Mouse (Mus musculus): ENCODE data around the gene Gm13030.

DNA sequence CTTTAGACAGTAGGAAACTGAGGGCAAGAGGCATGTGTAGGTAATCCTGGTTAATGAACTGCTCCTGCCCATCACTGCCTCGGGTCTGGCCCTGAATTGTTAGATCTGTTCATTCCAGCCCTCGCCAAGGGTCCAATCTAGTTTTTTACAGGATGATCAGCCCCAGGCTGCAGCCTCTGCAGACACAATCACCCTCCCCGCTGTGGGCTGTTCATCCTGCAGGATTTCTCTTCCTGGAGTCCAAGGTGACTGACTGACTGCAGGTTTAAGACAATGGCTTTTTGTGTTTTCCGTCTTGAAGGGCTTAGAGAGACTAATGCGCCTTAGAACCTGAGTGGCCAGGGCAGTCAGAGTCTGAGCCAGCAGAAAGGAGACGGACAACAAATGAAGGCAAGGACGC is 15.4 kb upstream of the Gm13030 start:
- no peak for TF ChIP-seq CTCF (IDR thresholded peaks at IDR 0.05; ENCODE audit: control insufficient read depth, insufficient read depth, insufficient replicate concordance, low read depth, low read length)
- TF ChIP-seq POLR2A (IDR thresholded peaks at IDR 0.05; ENCODE audit: control insufficient read depth, low read depth, low read length): no peak
